Mouse (Mus musculus) gastrocnemius, adult 8-10 months (tissue): ENCODE results near the gene Flywch2. TPM values are rescaled to one million over a fixed set of nuclear protein-coding genes. Genes with fewer than 3 reads are reported as not detected.
"Not testable (repeated sequence)": the region's sequence is repeated elsewhere in the genome, so short reads cannot be mapped to it uniquely, and the experiment has no call there.

Experiments used
- DNase-seq, 2 experiments: peaks; one replicate each; pipeline ENCODE4 v3.0.0; 2022; ENCODE audit warnings: low spot score in 2 of 2
- total RNA-seq, 4 experiments: library from RNA; stranded (reverse); gene quantifications; 2 replicates each; pipeline ENCODE4 v1.2.4; 2022

Gene Flywch2
- total RNA-seq, 4 experiments from 2014 or later = not detected

DNA sequence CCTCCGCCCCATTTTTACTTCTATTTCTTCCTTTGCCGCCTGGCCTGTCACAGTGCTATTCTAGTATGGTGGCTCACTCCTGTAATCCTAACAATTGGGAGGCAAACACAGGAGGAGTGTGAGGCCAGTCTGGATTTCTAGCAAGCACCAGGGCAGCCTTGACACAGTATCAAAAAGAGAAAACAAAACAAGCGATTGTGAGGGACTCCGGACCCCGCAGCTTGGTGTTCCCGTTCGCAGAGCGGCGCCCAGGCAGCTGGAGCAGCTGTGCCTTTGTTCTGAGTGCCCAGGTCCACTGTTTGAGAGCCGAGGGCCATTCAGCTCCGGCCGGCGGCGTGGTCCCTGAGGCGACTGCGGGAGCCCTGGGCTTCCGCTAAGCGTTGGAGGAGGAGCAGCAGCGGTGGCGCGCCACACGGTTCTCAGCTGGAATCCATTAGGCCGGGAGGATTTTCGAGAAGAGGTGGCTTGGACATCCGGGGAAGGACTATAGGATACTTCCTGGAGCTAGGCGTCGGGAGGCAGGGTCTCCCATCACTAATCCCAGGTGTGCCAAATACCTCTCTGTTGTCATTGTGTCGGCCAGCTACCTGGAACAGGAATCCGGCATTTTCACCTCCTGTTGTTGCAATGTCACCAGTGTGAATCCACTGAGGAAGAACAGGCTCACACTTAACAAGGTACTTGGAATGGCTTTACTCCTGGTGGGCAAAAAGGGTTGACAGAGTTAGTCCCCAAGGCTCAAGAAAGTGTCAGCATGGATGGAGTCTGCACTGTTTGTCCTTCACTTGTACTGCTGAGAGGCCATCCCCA, 4.6 kb upstream of the Flywch2 start, which contains the start of gene Srrm2:
Srrm2 (plus strand) TSS at position 264 of the 810 bp plus-strand sequence.
- no peak for DNase-seq

DNA sequence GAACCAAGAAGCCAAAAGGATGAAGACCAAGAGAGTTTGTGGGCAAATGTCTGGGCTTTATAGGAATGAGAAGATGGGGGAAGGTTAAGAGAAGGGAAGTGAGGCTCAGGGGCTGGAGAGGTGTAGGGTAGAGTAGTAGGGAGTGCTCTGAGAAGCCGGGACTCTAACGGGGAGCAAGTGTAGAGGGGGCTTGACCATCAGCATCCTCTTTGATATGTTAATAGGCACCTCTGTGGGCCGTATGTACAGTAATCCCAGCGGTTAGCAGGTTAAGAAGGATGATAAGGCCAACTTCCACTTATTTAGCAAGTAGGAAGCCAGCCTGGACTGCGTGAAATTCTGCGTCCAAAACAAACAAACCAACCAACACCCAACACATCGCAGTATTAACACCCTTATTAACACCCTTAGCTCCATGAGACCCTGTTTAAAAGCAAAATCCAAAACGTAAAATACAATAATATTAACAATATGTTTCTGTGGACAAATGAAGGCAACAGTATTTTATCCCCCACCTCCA, 3.9 kb upstream of the Flywch2 start:
- no peak for DNase-seq

DNA sequence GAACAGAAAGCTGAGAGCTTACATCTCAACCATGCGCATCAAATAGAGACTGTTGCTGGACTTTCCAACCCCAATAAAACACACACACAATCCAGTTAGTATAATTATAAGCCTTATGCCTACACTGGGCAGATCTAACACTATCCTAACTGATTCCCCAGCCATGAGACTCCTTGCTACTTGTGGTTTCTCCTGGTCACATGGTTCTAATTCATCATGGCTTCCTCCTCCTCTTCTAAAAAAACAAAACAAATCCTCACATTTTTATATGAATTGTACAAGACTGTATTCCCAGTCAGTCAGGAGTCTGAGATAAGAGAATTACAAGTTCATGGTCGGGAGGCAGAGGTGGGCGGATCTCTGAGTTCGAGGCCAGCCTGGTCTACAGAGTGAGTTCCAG, 3.1 kb upstream of the Flywch2 start:
- DNase-seq = no peak

DNA sequence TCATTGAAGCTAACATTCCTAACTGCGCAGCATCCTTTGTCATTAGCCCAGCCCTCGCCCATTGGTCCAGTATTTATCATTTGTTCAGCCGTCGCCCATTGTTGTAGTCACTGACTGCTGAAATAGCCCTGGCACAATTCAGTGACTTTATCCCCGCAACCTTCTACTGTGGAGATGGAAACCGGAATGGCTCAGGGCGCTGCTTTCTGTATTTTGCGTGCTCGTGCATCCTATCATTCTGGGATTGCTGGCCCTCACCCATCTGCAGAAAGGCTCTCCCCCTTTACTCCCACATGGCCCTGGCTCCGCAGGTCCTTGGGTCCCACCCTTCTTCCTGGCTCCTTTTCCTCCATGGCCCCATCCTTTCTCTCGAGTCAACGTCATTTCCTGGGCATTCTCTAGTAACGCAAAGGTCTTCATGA, 640 bp upstream of the Flywch2 start:
- DNase-seq = no peak

DNA sequence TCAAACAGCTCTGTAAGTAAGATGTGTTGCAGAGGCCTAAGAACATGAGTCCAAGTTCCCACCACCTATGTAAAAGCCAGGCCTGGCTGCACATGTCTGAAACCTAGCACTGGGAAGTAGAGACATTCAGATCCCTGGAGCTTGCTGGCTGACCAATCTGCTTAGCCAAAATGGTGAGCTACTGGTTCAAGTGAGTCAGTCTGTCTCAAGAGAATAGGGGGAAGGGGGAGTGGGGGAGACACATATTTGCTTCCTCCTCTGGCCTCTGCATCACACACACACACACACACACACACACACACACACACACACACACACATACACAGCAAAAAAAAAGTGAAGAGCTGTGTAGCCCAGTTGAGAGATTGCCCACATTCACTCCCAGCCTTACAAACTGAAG, 2.5 kb downstream of the Flywch2 start:
- no peak for DNase-seq

DNA sequence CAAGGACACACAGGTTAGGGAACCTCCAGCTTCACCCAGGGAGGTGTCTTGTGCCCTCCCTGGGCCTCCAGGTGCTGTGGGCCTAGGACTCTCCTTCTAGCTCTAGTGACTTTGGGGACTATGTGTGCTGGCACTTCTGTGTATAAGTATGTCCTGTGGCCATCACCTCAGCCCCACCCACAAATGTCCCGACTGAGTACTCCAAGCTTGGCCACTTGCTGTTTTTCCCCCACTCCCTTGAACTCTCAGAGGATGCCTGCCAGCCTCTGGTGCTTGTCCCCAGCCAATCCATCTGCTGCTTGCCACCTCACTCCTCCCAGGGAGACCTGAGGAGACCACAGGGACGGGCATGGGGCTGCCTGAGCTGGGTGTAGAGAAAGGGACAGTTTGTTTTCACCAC, 7.4 kb downstream of the Flywch2 start:
- no peak for DNase-seq

DNA sequence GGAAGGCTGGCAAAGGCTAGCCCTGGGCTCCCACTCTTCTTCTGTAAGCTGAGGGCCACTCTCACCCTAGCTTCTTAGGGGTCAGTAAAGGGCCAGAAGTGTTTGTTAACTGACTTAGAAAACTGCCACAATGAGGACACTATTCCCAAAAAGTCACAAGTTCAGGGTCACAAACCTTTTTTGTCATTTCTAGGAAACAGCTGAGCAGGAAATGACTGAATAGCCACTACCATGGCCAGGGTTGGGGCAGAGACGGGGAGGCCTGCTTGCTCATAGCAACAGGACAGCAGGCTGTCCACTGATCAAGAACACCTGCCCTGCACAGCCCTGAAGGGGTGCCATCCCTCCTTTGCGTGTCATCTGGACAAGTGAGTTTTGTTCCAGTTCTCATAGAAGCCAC, 8.7 kb downstream of the Flywch2 start:
- no peak for DNase-seq

DNA sequence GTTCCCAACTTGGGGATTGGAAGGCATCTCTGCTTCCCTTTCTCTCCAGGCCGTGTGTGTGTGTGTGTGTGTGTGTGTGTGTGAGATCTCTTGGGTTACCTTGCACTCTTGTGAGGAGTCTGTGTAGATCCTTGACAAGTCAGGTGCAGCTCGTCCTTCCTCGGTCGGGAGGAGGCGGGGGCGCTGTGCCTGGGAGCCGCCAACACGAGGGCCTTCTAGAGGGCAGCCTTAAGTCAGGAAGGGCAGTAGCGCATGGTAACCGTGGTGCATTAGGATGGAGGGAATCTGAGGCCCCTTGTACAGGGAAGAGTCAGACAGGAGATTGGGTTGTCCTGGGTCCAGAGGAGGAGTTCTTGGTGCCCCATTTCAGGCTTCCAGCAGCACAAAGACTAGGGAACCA, 9.7 kb downstream of the Flywch2 start:
- DNase-seq = no peak

DNA sequence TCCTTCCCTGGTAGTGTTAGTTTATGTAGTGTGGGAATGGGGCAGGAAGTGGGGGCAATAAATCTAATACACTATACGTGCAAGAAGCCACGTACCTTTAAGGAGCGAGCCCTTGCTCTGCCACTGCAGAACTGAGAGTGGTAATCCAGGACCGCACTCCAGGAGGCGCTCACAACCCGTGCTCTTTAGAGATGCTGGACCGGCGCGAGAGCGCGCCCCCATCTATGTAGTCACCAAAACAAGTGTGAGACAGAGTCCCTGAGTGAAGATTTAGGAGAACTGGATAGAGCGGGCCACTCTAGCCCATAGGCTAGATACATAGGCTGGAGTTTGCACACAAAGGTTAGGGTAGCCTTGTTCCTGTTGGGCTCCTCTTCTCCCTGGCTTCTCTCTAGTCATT, 11.8 kb downstream of the Flywch2 start:
- DNase-seq = peak; percentile 65 to 71

DNA sequence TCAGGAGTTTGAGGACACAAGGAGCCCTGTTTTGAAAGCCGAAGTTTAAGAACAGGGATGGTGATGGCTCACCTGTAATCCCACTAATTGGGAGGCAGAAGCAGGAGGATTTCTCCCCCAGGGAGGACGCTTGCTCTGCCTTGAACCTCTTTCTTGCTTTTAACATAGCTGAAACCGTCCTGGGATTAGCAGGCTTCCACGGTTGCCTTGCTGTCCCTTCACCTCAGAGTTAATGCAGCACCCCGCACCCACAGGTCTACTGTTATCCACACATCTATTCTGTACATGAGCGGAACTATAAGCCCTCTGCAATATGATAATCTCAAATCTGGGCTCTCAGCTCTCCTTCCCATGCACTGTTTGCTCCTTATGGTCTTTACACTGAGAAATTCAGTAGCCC, 12.2 kb downstream of the Flywch2 start:
- no peak for DNase-seq

DNA sequence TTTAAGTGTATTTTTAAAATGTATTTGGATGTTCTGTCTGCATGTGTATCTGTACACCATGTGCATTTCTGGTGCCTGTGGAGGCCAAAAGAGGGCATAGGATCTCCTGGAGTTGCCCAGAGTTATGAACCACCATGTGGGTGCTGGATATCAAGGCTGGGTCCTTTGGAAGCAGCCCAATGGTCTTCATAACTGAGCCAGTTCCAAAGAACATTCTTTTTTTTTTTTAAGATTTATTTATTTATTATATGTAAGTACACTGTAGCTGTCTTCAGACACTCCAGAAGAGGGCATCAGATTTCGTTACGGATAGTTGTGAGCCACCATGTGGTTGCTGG, 13.7 kb downstream of the Flywch2 start:
- not testable (repeated sequence) for DNase-seq

DNA sequence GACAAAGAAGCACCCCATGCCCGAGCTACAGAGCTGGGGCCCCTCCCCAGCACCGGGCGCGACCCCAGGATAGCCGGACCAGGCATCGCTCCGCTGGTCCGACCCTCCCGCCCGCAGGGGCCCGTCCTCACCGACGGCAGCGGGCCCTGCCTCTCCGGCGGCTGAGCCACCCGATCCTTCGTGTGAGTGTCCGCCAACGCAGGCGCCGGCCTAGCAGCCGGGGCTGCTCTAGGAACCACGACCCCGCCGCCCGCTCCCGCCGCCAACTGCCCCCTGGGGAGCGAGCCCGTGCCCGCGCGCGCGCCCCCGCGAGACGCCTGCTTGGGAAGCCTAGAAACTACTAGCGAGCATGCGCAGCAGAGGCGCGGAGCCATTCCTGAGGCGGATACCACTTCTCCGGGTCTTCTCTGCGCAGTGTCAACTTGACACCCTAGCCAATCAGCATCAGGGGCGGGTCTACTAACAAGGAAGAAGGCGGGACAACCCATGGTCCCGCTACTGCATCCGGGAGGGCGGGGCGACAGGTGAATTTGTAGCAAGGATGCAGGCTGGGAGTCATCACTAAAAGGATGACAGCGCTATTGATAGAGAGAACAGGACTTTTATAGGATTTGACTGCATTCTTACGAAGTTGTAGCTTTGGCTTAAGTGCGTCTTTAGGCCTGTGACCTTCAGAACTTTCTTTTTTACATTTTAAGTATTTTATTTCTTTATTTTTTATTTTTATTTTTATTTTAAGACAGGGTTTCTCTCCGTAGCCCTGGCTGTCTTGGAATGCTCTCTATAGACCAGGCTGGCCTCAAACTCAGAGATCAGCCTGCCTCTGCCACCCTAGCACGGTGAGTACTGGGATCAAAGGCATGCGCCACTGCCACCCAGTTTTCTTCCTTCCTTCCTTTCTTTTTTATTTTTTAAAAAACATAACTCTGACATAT, 14.3 kb downstream of the Flywch2 start, which contains the start of gene Flywch1:
Flywch1 (minus strand) TSS at position 319 of the 935 bp plus-strand sequence.
- DNase-seq = peak; percentile 95 to 98

DNA sequence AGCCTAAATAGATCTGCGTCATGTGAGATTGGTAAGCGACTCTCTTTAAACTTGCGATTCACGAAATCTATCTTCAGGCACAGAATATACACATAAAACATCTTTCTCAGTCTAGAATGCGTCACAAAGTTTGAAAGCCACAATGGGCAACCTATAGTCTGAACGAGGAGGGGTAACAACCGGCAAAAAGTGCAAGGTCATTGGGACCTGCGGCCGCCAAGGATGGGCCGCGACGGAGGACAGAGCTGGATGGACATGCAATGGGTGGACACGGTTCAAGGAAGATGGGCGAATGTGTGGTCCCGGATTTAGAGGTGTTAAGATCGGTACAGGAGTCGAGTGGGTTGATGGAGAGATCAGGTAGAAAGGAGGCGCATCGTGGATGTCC, 15.0 kb downstream of the Flywch2 start:
- no peak for DNase-seq

DNA sequence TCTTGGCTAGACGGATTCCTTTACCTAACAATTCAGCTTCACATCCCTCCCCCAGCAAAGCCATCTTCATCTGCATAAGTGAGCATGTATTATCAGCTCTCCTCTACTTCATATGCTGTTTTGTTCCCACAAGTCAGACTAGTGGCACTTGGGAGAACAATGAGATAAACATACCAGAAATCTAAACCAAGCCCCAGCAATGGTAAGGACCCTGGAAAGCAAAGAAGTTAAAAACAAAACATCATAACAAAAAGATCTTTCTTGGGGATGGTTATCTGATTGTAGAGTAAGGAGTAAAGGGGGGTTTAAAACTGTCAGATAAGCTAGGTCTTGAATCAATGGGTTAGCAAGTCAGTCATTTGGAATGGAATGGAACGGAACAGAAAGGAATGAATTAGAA, 15.4 kb downstream of the Flywch2 start:
- no peak for DNase-seq

DNA sequence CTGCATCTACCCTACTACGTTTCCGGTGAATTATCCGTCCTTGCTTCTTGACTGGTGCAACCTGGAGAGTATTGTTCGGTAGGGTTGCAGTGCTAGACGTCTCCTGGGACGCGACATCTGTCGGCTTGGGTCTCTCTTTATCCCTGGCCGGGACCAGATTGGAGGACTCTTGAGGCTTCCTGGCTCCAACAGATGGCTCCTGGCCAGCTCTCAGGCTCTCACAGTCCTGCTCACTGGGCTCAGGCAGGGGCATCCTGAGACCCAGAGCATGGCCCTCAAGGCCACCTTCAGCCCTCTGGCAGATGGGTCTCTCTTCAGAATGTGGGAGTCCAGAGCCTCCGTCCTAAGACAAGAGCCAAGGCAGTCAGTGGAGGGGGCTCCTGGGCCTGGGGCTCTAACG, 22.9 kb downstream of the Flywch2 start:
- DNase-seq = no peak

DNA sequence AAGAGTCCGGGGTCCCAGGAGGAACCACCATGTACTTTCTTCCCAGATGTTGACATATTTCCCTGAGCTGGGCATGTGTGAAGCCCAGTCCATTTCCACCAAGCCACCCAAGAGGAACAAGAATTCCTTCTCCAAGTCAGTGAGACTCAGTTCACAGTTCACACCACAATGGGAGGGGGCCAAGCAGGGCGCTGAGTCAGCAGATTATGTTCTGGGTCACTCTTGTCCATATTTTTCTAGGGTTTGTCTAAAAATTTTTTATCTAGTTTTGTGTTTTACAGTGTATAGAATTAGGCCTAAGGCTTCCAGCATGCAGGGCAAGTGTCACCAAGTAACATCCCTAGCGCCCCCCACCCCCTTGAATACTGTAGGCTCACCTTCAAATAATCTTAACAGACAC, 24.7 kb downstream of the Flywch2 start:
- no peak for DNase-seq

DNA sequence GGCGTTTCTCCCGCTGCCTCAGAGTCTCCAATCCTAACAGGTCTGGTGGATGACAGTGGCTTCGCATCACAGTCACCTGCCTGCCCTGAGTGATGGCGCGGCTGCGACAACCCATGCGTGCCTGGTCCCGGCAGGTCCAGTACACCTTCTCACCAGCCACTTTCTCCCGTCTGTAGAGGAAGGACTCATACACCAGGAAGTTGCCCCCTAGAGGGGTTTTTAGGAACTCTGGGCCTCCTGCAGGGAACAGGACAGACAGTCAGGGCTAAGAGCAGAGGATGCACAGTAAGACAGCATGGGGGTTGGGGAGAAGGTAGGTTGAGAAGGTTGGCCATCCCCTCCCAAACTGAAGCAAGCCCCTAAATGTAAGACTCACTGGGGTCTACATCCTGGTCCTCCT, 25.6 kb downstream of the Flywch2 start:
- no peak for DNase-seq

DNA sequence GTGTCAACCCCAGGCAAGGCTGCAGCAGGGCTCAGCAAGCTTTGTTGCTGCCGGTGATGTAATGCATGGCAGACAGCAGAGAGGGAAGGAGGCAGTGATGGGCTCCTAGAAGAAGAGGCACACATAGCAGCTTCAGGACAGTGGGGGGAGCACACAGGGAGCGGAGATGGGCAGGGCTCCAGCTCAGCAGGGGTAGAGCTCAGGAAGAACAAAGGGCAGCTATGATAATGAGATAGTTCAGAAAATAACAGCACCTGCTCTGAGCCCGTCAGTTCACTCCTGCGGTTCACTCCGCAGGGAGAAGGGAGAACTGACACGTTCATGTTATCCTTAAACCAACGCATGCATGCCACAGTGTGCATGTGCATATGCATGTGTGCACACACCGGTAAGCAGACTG, 27.1 kb downstream of the Flywch2 start:
- no peak for DNase-seq

DNA sequence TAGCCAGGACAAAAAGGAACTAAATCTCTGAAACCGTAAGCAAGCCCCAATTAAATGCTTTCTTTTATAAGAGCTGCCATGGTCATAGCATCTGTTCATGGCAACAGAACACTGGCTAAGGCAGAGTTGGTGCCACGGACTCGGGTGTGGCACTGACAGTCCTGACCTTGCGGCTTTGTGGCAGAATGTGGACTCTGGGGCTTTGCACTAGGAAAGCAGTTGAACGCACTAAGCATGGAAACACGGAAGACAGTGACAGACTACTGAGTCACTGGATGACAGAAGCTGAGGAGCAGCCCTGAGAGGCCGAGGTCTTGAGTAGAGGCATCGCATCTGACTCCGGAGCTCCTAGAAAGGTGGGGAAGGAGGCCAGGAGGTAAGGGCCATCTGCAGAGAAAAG, 28.3 kb downstream of the Flywch2 start:
- DNase-seq = no peak

DNA sequence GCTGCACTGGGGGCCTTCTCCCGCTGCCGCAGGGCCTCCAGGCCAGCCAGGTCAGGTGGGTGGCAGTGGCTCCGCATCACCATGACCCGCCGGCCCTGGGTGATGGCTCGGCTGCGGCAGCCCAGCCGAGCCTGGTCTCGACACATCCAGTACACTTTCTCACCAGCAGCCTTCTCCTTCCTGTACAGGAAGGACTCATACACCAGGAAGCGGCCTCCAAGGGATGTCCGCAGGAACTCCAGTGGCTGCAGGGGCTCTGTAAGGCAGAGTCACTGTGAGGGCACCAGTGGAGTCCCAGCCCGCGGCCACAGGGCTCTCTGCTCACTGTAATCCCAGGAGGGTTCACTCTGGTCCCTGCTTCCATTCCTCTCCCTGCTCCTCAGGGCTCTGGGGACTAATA, 30.2 kb downstream of the Flywch2 start:
- no peak for DNase-seq

DNA sequence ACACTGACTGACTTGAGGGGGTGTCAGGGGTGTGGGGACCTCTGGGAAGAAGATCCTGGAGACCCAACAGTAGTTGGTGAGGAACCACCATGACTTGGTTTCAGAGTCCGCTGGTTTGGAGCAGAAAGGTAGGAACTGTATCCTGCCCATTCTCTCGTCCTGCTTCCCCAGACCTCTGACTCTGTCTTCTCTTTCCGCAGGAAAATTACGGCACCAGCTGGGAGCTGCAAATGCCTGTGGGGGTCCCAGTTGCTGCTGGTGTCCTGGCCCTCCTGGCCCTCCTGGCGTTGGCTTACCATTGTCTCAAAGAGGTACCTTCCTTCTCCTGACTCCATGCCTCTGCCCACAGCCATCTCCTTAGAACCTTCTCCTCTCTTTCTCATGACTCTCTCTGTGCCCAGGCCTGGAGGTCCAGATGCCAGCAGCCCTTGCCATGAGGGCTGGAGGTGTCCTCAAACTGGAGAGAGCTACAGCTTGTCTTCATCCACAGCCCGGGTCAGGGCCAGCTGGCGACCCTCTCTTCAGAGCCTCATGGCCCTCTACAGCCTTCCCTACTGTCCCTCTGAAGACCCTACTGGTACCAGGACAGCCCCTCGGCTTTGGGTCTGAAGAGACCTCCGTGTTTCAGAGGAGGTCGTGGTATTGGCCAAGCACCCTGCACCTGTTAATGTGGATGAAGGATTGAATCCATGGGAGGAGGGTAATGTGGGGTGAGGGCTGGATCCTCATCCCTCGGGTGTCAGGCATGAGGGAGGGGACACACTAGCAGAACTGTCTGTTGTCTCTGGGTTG, 36.3 kb downstream of the Flywch2 start:
- no peak for DNase-seq
